Mouse (Mus musculus) adrenal gland (tissue): Measurements from ENCODE around the gene Morc1.

ENCODE experiments used
- intact Hi-C: fragments of 180-260 bp; cut with DNase I; formaldehyde crosslinking; loops from one replicate; pipeline ENCODE4 v1.15.1; 2025

The Morc1 gene

GRCm38 (mm10) chr16:48623447-48623846, 192.4 kb downstream of the Morc1 start:
- intact Hi-C loops, result no loop called here

- intact Hi-C loops, result no loop called here
These were observed 195.1 kb downstream of the Morc1 start for GRCm38 (mm10) chr16:48626186-48626585.

DNA sequence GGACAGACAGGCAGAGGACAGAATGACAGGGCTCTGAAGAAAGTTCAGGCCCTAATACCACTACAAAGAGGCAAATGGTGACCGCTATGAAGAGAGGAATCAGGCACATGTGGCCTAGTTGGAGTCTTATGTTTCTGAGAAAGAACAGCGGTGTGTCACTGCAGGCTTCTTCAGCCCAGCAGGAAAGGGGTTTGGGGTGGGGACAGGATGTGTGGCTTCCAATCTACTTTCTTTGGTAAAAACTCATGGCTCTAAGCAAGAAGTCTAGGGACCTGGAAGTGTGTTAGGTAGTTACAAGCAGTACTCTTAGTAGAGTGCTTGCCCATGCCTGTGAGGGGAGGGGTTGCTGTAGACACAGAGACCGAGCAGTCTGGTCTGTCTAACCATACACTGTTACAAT, 196.3 kb downstream of the Morc1 start:
- intact Hi-C loops, result no loop called here

DNA sequence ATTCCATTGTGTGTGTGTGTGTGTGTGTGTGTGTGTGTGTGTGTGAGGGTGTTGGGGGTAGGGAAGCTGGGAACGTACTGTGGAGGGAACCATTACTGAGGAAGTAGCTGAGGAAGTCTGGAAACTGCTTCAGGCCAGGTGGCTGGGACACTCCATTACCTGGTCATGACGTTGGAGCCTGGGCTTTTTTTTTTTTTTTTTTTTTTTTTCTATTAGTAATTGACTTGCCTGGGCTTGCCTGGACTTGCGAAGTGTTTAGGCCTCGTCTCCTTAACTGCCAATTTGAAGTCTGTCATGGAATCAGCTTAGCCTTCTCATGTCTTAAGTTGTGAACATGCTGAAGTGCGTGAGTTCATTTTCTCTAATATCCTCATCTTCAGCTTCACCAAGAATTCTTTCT, 198.7 kb downstream of the Morc1 start:
- intact Hi-C loops, result no loop called here

- intact Hi-C loops, result no loop called here
These were observed 199.4 kb downstream of the Morc1 start for GRCm38 (mm10) chr16:48630466-48630865.

- intact Hi-C loops, result no loop called here
These were observed 201.3 kb downstream of the Morc1 start for GRCm38 (mm10) chr16:48632351-48632750.

GRCm38 (mm10) chr16:48646246-48646645, 215.2 kb downstream of the Morc1 start:
- intact Hi-C loops, result no loop called here

DNA sequence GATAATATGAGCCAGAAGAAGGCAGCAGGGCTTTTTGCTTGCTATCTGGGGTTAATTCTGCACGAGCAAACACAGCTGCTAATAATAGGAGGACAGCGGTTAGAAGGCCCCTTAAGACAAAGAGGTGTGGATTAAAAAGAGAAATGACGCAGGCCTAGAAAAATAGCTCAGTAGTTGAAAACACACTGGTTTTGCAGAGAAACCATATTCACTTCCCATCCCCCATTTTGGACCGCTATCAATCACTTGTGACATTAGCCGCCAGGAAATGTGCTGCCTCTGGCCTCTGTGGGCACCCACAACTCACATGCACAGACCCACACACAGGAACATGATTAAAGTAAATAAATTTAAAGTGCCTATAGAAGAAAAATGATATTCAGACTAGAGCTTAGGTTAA, 240.7 kb downstream of the Morc1 start:
- intact Hi-C loops, result no loop called here

GRCm38 (mm10) chr16:48672664-48673063, 241.6 kb downstream of the Morc1 start:
- intact Hi-C loops, result no loop called here

GRCm38 (mm10) chr16:48675607-48676006, 244.6 kb downstream of the Morc1 start:
- intact Hi-C loops, result no loop called here

GRCm38 (mm10) chr16:48676205-48676604, 245.2 kb downstream of the Morc1 start:
- intact Hi-C loops, result no loop called here

GRCm38 (mm10) chr16:48677381-48677780, 246.3 kb downstream of the Morc1 start:
- intact Hi-C loops, result no loop called here

- intact Hi-C loops, result no loop called here
These were observed 247.0 kb downstream of the Morc1 start for GRCm38 (mm10) chr16:48678029-48678428.
